Mouse (Mus musculus) hindbrain, embryonic 11.5 days (tissue): Measurements from ENCODE around the gene Trim50. TPM values are rescaled to one million over a fixed set of nuclear protein-coding genes. Genes with fewer than 3 reads are reported as not detected.

Experiments
- ATAC-seq: fragments of 200-750 bp; cut with Nextera tagmentation; 2 replicates; pipeline ENCODE4 v1.8.0; 2017; ENCODE audit warnings: mild to moderate bottlenecking, moderate TSS enrichment, moderate library complexity; ENCODE audit not compliant: low FRiP score
- DNase-seq: peaks from one replicate; pipeline ENCODE4 v3.0.0-alpha.2; 2015; ENCODE audit warnings: low spot score
- H3K27ac ChIP-seq: fragments of 300-500 bp; sonication (generic); 2 replicates; pipeline ENCODE4 v1.5.1; 2014; ENCODE audit warnings: mild to moderate bottlenecking, low read depth, low read length
- H3K27me3 ChIP-seq: fragments of 300-500 bp; sonication (generic); 2 replicates; pipeline ENCODE4 v1.6.1; 2014; ENCODE audit warnings: mild to moderate bottlenecking, low read length, moderate library complexity, mixed read lengths; ENCODE audit not compliant: control insufficient read depth, insufficient read depth
- H3K36me3 ChIP-seq: fragments of 300-500 bp; sonication (generic); 2 replicates; pipeline ENCODE4 v1.6.1; 2014; ENCODE audit warnings: mild to moderate bottlenecking, low read length, moderate library complexity, mixed read lengths; ENCODE audit not compliant: control insufficient read depth, insufficient read depth
- H3K4me1 ChIP-seq: fragments of 300-500 bp; sonication (generic); replicated peaks from 2 replicates; pipeline ENCODE4 v1.6.1; 2014; ENCODE audit warnings: low read length, mixed read lengths; ENCODE audit not compliant: control insufficient read depth, insufficient read depth
- H3K4me2 ChIP-seq: fragments of 300-500 bp; sonication (generic); replicated peaks from 2 replicates; pipeline ENCODE4 v1.6.1; 2014; ENCODE audit warnings: mild to moderate bottlenecking, low read depth, low read length
- H3K4me3 ChIP-seq: fragments of 300-500 bp; sonication (generic); 2 replicates; pipeline ENCODE4 v1.5.1; 2014; ENCODE audit warnings: low read depth, low read length
- H3K9ac ChIP-seq: fragments of 300-500 bp; sonication (generic); 2 replicates; pipeline ENCODE4 v1.6.1; 2014; ENCODE audit warnings: low read depth, low read length
- H3K9me3 ChIP-seq: fragments of 300-500 bp; sonication (generic); 2 replicates; pipeline ENCODE4 v1.6.1; 2016; ENCODE audit warnings: low read length; ENCODE audit not compliant: control insufficient read depth
- WGBS: fragments of 180-500 bp; shearing (Covaris S2); extraction: QIAGEN DNeasy Blood & Tissue Kit; methylation state at CpG from one replicate; pipeline ENCODE4 v1.1.7; 2014; 5-methylcytosine and 5-hydroxymethylcytosine counted together
- polyA plus RNA-seq: library from polyadenylated mRNA; unstranded; fragments of >200 nt; fragmentation: Nextera tagmentation; extraction: Ambion mirVana; gene quantifications from 2 replicates; pipeline ENCODE4 v1.2.1, GENCODE M21; 2014

The Trim50 gene
- 0.15 TPM in 1 of 2 replicates, not detected in the other for polyA plus RNA-seq

GRCm38 (mm10) chr5:135352995-135353394 lies at the start of gene Trim50:
TSS of gene Trim50 (plus strand) at chr5:135353295.
- no peak for ATAC-seq
- H3K9ac ChIP-seq, result no peak within 1 kb of the TSS
- no peaks in the 10 kb centered on the region; the same call in 1 of the 2 replicates for H3K27me3 ChIP-seq
- H3K4me2 ChIP-seq, result no peak within 1 kb of the TSS
- H3K27ac ChIP-seq, result no peak within 1 kb of the TSS
- 66% methylated on average over 9 of the region's 9 CpGs for WGBS
- no peaks in the 10 kb centered on the region for H3K4me1 ChIP-seq
- H3K4me3 ChIP-seq, result no peak within 1 kb of the TSS
- H3K36me3 ChIP-seq, result no peaks in the 10 kb centered on the region
- no peak for DNase-seq
- peaks cover 3% of the 10 kb centered on the region; the same call in 1 of the 2 replicates for H3K9me3 ChIP-seq

- Histone ChIP-seq H3K27me3 (no peaks in the 10 kb centered on the region), H3K9me3 (no peaks in the 10 kb centered on the region), H3K4me2 (no peak overlapping the region), H3K4me3 (no peak overlapping the region), H3K27ac (no peak overlapping the region), H3K4me1 (no peaks in the 10 kb centered on the region), H3K36me3 (no peaks in the 10 kb centered on the region), H3K9ac (no peak overlapping the region)
- DNase-seq (no peak), ATAC-seq (no peak)
- WGBS, result 44% methylated on average over 10 of the region's 10 CpGs
These were observed 46.7 kb upstream of the Trim50 start for GRCm38 (mm10) chr5:135306321-135306965.

- no peak overlapping the region for H3K9ac ChIP-seq
- WGBS, result 78% methylated on average over 3 of the region's 3 CpGs
- H3K27me3 ChIP-seq, result no peaks in the 10 kb centered on the region
- ATAC-seq (no peak), DNase-seq (no peak)
- H3K27ac ChIP-seq, result no peak overlapping the region
- no peaks in the 10 kb centered on the region for H3K36me3 ChIP-seq
- no peak overlapping the region for H3K4me2 ChIP-seq
- H3K4me1 ChIP-seq, result no peaks in the 10 kb centered on the region
- H3K4me3 ChIP-seq, result no peak overlapping the region
- H3K9me3 ChIP-seq, result no peaks in the 10 kb centered on the region
These were observed 36.9 kb upstream of the Trim50 start for GRCm38 (mm10) chr5:135316177-135316576.

- Histone ChIP-seq H3K4me2 (no peak overlapping the region), H3K9me3 (no peaks in the 10 kb centered on the region), H3K4me3 (no peak overlapping the region), H3K36me3 (no peaks in the 10 kb centered on the region), H3K9ac (no peak overlapping the region), H3K4me1 (no peaks in the 10 kb centered on the region), H3K27me3 (no peaks in the 10 kb centered on the region), H3K27ac (no peak overlapping the region)
- no peak for ATAC-seq
- WGBS, result 42% methylated on average over 2 of the region's 2 CpGs
- DNase-seq, result no peak
These were observed 33.2 kb upstream of the Trim50 start for GRCm38 (mm10) chr5:135319856-135320255.

DNA sequence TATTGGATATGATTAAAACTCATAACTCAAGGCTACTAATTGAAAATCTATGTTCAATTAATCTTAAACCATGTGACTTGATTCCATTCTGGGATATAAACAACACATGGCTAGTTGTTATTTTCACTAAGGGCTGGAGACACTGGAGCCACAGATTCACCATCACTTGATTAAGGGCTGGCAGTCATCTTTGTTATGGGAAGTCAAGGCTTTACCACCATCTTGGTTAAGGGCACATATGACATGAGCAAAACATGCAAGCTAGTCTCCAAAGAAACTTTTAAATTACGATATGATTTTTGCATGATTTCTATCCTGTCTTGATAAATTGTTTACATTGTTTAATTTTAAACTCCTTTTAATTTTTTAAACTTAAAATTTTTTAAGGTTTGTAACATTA lies 30.9 kb upstream of the Trim50 start:
- Histone ChIP-seq H3K9ac (no peak overlapping the region), H3K4me1 (no peaks in the 10 kb centered on the region), H3K4me3 (no peak overlapping the region), H3K36me3 (no peaks in the 10 kb centered on the region), H3K9me3 (no peaks in the 10 kb centered on the region), H3K27ac (no peak overlapping the region), H3K4me2 (no peak overlapping the region), H3K27me3 (no peaks in the 10 kb centered on the region)
- 92% methylated on average over 1 of the region's 1 CpGs for WGBS
- DNase-seq, result no peak
- ATAC-seq, result no peak

DNA sequence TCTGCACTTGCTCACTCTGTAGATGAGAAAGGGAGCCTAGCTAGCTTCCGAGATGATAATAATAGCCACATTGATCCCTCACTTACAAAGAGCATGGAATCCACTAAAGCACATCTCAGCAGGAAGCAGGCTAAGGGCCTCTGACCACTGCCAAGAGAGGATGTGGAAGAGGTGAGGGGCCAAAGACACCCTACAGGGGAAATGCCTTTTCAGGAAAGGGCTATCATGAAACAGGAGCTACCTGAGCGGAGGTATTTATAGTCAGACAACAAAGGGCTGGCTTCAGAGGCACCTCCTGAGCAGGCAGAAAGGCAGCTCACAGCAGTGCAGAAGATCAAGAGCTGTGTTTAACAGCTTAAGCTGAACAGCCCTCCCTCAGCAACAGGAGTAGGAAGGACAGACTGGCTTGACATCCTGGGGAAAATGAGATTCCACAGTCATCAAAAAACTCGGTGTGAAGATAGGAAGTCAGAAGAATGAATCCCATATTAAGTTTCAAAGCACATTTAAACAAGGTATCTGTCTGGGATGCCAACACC lies 26.9 kb upstream of the Trim50 start:
- DNase-seq, result no peak
- Histone ChIP-seq H3K9me3 (no peaks in the 10 kb centered on the region), H3K36me3 (no peaks in the 10 kb centered on the region), H3K9ac (no peak overlapping the region), H3K4me1 (no peaks in the 10 kb centered on the region), H3K4me2 (no peak overlapping the region), H3K27ac (no peak overlapping the region), H3K27me3 (no peaks in the 10 kb centered on the region), H3K4me3 (no peak overlapping the region)
- no peak for ATAC-seq
- 10% methylated on average over 3 of the region's 3 CpGs for WGBS

- Histone ChIP-seq H3K27me3 (no peaks in the 10 kb centered on the region), H3K9me3 (no peaks in the 10 kb centered on the region), H3K4me3 (no peak overlapping the region), H3K9ac (no peak overlapping the region), H3K4me2 (no peak overlapping the region), H3K4me1 (no peaks in the 10 kb centered on the region), H3K27ac (no peak overlapping the region), H3K36me3 (no peaks in the 10 kb centered on the region)
- 87% methylated on average over 4 of the region's 4 CpGs for WGBS
- no peak for DNase-seq
- ATAC-seq, result no peak
These were observed 23.6 kb upstream of the Trim50 start for GRCm38 (mm10) chr5:135329471-135329870.

DNA sequence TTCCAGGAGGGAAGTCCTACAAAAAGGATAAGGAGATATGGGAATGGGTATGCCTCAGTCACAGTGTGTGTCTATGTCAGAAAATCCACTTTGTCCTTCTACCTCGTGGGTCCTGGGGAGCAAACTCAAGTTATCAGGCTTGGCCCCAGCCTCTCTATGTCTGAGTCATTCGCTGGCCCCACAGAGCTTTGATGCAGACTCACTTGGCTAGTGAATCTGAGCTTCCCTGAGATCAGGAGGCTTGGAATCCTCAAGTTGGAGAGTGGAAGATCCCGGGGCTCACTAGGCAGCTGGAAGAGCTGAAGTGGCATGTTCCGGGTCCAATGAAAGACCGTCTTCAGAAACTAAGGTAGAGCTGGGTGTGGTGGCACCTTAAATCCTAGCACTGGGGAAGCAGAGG lies 22.9 kb upstream of the Trim50 start:
- no peak for DNase-seq

DNA sequence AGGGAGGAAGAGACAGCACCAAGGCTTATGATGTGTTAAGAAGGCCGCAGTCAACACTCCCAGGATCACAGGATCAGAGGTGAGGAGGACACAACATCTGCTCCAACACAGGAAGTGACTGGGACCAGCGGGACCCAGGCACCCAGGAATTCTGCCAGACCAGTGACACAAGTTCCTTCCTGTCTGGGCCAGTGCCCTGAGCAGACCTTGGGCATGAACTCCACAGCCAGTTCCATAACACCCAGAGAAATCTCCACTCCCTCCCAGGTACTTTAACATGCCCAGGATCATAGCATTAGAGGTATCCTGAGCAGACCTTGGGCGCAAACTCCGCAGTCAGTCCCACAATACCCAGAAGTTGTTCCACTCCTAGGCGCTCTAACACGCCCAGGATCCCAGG lies 21.9 kb upstream of the Trim50 start:
- DNase-seq, result no peak
- Histone ChIP-seq H3K27me3 (no peaks in the 10 kb centered on the region), H3K4me3 (no peak overlapping the region), H3K9ac (no peak overlapping the region), H3K4me1 (no peaks in the 10 kb centered on the region), H3K27ac (no peak overlapping the region), H3K4me2 (no peak overlapping the region), H3K9me3 (no peaks in the 10 kb centered on the region), H3K36me3 (no peaks in the 10 kb centered on the region)
- ATAC-seq, result no peak
- WGBS, result 88% methylated on average over 6 of the region's 6 CpGs

More for the DNA sequence above, 22.9 kb upstream of the Trim50 start:
- H3K27me3 ChIP-seq, result no peaks in the 10 kb centered on the region
- H3K9me3 ChIP-seq, result no peaks in the 10 kb centered on the region
- no peaks in the 10 kb centered on the region for H3K4me1 ChIP-seq
- H3K36me3 ChIP-seq, result no peaks in the 10 kb centered on the region
- whole genome bisulfite sequencing, result 88% methylated on average over 5 of the region's 5 CpGs
- H3K9ac ChIP-seq, result no peak overlapping the region
- no peak overlapping the region for H3K27ac ChIP-seq
- H3K4me3 ChIP-seq, result no peak overlapping the region
- H3K4me2 ChIP-seq, result no peak overlapping the region
- no peak for ATAC-seq
